Mouse (Mus musculus): Measurements from ENCODE around the gene Eya3. TPM values are rescaled to one million over a fixed set of nuclear protein-coding genes. Genes with fewer than 3 reads are reported as not detected.
A peak's percentile ranks its signal among the peaks of the same experiment; 100 is the strongest.

The Eya3 gene
- total RNA-seq, 1 experiment from 2014 or later, result 8.7 TPM

DNA sequence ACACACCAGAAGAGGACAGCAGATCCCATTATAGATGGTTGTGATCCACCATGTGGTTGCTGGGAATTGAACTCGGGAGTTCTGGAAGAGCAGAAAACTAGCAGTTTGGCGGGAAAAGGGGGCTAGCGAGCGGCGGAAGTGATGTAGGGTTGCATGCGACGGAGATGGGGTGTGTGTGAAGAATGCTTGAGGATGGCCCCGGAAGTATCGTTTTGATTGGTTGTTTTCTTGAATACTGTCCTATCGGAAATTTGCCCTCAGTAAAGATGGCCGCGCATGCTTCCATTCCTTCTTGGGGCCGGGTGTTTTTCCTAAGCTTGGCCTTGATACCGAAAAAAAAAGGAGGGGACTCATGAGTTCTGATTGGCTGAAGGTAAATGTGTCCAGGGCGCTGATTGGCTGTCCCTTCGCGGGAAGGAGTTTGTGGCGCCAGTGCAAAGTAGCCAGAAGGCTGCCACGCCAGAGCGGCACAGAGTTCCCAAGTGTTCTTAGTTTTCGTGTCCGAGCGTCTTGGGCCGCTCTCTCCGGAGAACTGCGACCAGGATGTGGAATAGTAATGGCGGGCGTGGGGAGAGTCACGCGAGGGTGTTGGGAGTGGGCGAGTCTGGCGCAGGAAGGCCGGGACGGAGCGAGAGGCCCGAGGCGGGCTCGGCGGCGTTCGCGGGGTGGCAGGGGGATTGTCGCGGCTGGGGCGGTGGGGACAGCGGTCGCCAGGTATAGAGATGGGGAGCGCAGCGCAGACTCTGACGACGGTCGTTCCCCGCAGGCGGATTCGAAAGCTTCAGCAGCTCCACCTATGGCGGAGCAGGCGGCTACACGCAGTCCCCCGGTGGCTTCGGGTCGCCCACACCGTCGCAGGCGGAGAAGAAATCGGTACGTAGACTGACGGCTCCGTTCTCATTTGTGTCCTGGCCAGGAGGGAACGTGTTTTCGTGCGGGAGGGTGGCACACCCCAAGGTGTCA lies 129.4 kb downstream of the Eya3 start, which contains the start of gene Rpa2:
Gene Rpa2, plus strand, starts transcription at position 419 of the 963 bp plus-strand sequence.
- peak; percentile 97 for ATAC-seq (replicated peaks; ENCODE audit: insufficient number of reproducible peaks, low FRiP score, low TSS enrichment, poor library complexity, severe bottlenecking)

DNA sequence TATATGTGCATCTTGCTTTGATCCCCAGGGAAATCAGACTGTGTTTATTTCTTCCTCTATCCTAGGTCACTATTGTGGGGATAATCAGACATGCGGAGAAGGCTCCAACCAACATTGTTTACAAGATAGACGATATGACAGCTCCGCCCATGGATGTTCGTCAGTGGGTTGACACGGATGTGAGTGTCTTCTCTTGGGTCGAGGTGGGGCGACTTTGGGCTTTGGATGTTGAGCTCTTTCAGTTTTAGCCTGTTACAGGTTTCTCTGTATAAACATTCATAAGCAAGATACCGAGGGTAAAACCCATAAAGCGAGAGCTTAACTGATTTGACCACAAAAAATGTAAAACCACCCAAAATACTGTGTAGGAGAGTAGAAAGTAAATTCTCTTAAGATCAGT lies 133.0 kb downstream of the Eya3 start:
- no peak for ATAC-seq (replicated peaks; ENCODE audit: insufficient number of reproducible peaks, low FRiP score, low TSS enrichment, poor library complexity, severe bottlenecking)

Other genes starting within 250 kb of the Eya3 start
- gene Phactr4, start 216.5 kb upstream of the Eya3 start, total RNA-seq (2017), result 3.2 to 22.5 TPM (median 9.0 TPM) in 3 replicates
- 1.3 to 9.4 TPM (median 8.8 TPM) in 3 replicates for gene Med18, start 175.1 kb upstream of the Eya3 start, total RNA-seq (2017)
- 4.9 to 6.0 TPM (median 5.2 TPM) in 3 replicates for gene Sesn2, start 128.5 kb upstream of the Eya3 start, total RNA-seq (2017)
- gene Atpif1, start 105.3 kb upstream of the Eya3 start, total RNA-seq (2017), result 103 to 180 TPM (median 116 TPM) in 3 replicates
- gene Dnajc8, start 103.4 kb upstream of the Eya3 start, total RNA-seq (2017), result 510 to 713 TPM (median 673 TPM) in 3 replicates
- gene Ptafr, start 74.9 kb upstream of the Eya3 start, total RNA-seq (2017), result 3.6 to 28.2 TPM (median 24.8 TPM) in 3 replicates
- 3.8 to 7.9 TPM (median 4.4 TPM) in 3 replicates for gene Xkr8, start 93.6 kb downstream of the Eya3 start, total RNA-seq (2017)
- 108 to 191 TPM (median 160 TPM) in 3 replicates for gene Smpdl3b, start 118.3 kb downstream of the Eya3 start, total RNA-seq (2017)
- 39.3 to 41.2 TPM (median 40.2 TPM) in 3 replicates for gene Rpa2, start 129.3 kb downstream of the Eya3 start, total RNA-seq (2017)
- gene Themis2, start 157.4 kb downstream of the Eya3 start, total RNA-seq (2017), result 196 to 216 TPM (median 214 TPM) in 3 replicates
- gene Ppp1r8, start 204.2 kb downstream of the Eya3 start, total RNA-seq (2017), result 38.1 to 54.2 TPM (median 52.6 TPM) in 3 replicates
- gene Stx12, start 245.5 kb downstream of the Eya3 start, total RNA-seq (2017), result 64.8 to 81.4 TPM (median 73.4 TPM) in 3 replicates